Mouse (Mus musculus) liver, postnatal 0 days (tissue): ENCODE results near the gene Lrrc49.

Experiments used
- CTCF ChIP-seq: sonication (generic); IDR thresholded peaks from 2 replicates; pipeline ENCODE4 v1.5.1; 2016; ENCODE audit warnings: antibody characterized with exemption, low read depth
- EP300 ChIP-seq: IDR thresholded peaks from 2 replicates; pipeline ENCODE4 v1.6.1; 2016; ENCODE audit warnings: antibody characterized with exemption, low read depth, mild to moderate bottlenecking

- no peak for TF ChIP-seq CTCF
- TF ChIP-seq EP300 = no peak
Observed at GRCm38 (mm10) chr9:60608857-60609256, 79.1 kb downstream of the Lrrc49 start.
